Mouse (Mus musculus): Measurements from ENCODE around the gene Slc7a5. TPM values are rescaled to one million over a fixed set of nuclear protein-coding genes. Genes with fewer than 3 reads are reported as not detected.
A peak's percentile ranks its signal among the peaks of the same experiment; 100 is the strongest.

Slc7a5 gene
- polyA plus RNA-seq, 1 experiment = 80.8 TPM

DNA sequence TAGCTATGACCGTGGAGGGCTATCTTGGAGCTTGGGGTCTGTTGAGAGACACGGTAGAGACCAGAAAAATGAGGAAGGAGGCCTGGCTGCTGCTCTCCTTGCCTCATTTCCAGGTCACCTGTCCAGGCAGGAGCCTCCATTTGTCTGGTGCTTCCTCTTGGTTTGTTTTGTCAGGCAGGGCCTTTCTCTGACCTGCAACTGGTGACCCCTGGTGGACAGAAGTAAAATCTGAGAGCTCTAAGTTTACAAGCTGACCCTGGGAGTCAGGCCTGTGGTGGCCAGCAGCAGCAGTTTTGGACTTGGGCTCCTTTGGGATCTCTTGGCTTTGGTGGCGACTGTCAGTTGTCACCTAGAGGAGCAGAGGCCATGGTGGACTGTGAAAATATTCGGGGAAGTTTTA lies 27.0 kb upstream of the Slc7a5 start:
- Histone ChIP-seq H3K4me3 (ENCODE audit: low read depth, low read length) (no peak overlapping the region), H3K27ac (ENCODE audit: insufficient read depth, low read length) (no peak overlapping the region), H3K27me3 (ENCODE audit: control insufficient read depth, insufficient read depth, low read length, poor library complexity, severe bottlenecking) (no peaks in the 10 kb centered on the region), H3K36me3 (ENCODE audit: control insufficient read depth, insufficient read depth, low read length, poor library complexity, severe bottlenecking) (no peaks in the 10 kb centered on the region), H3K4me1 (ENCODE audit: control insufficient read depth, insufficient read depth, low read length) (peaks cover 6% of the 10 kb centered on the region), H3K9me3 (replicated peaks; ENCODE audit: control insufficient read depth, insufficient read depth, low read length, poor library complexity, severe bottlenecking) (no peaks in the 10 kb centered on the region), H3K9ac (ENCODE audit: low read depth, poor library complexity, severe bottlenecking) (peak overlapping the region; percentile 42; the same call in 1 of the 2 replicates)
- peak; percentile 56 for TF ChIP-seq CTCF (IDR thresholded peaks at IDR 0.05; ENCODE audit: low read depth, low read length)
- TF ChIP-seq POLR2A (IDR thresholded peaks at IDR 0.05; ENCODE audit: insufficient read depth, low read length) = no peak

- Histone ChIP-seq H3K4me1 (ENCODE audit: control insufficient read depth, insufficient read depth, low read length) (peaks cover 5% of the 10 kb centered on the region), H3K4me3 (ENCODE audit: low read depth, low read length) (no peak overlapping the region), H3K36me3 (ENCODE audit: control insufficient read depth, insufficient read depth, low read length, poor library complexity, severe bottlenecking) (no peaks in the 10 kb centered on the region), H3K27ac (ENCODE audit: insufficient read depth, low read length) (peak overlapping the region; percentile 47), H3K9me3 (replicated peaks; ENCODE audit: control insufficient read depth, insufficient read depth, low read length, poor library complexity, severe bottlenecking) (no peaks in the 10 kb centered on the region), H3K27me3 (ENCODE audit: control insufficient read depth, insufficient read depth, low read length, poor library complexity, severe bottlenecking) (no peaks in the 10 kb centered on the region), H3K9ac (ENCODE audit: low read depth, poor library complexity, severe bottlenecking) (peak overlapping the region; percentile 28; the same call in 1 of the 2 replicates)
- TF ChIP-seq CTCF (IDR thresholded peaks at IDR 0.05; ENCODE audit: low read depth, low read length) (no peak), POLR2A (IDR thresholded peaks at IDR 0.05; ENCODE audit: insufficient read depth, low read length) (no peak), EP300 (IDR thresholded peaks at IDR 0.05; ENCODE audit: insufficient read depth, low read depth, low read length) (no peak)
Measured at GRCm38 (mm10) chr8:121932668-121933520, 25.4 kb upstream of the Slc7a5 start.

DNA sequence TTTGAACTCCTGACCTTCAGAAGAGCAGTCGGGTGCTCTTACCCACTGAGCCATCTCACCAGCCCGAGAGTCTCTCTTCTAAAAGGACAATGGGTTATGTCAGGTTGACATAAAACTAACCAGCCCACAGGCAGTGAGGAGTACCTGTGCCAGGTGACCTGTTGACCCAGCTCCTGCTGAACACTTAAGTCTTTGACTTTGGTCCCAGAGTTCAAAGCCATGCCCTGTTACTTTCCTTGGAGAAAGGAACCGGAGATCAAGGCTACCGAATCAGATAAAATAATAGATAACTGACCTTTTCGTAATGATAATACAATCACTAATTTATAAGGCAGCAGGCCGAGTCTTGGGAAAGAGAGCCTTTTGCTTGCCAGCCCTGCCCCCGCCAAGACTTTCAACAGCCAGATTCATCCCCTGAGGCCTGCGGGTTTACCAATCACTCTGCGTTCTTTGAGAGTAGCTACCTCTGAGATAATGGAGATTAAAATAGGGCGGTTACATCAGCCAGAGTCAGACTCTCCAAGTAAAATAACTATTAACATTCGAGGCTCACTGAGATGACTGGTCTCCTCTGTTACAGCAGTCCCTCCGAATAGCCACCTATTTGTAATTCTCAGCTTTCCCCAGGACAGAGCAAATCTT lies 24.7 kb upstream of the Slc7a5 start:
- H3K4me1 ChIP-seq (ENCODE audit: control insufficient read depth, insufficient read depth, low read length) = peaks cover 5% of the 10 kb centered on the region
- no peaks in the 10 kb centered on the region for H3K36me3 ChIP-seq (ENCODE audit: control insufficient read depth, insufficient read depth, low read length, poor library complexity, severe bottlenecking)
- no peaks in the 10 kb centered on the region for H3K9me3 ChIP-seq (replicated peaks; ENCODE audit: control insufficient read depth, insufficient read depth, low read length, poor library complexity, severe bottlenecking)
- TF ChIP-seq POLR2A (IDR thresholded peaks at IDR 0.05; ENCODE audit: insufficient read depth, low read length) = no peak
- no peak for TF ChIP-seq CTCF (IDR thresholded peaks at IDR 0.05; ENCODE audit: low read depth, low read length)
- TF ChIP-seq EP300 (IDR thresholded peaks at IDR 0.05; ENCODE audit: insufficient read depth, low read depth, low read length) = no peak
- H3K9ac ChIP-seq (ENCODE audit: low read depth, poor library complexity, severe bottlenecking) = peak overlapping the region; percentile 28; the same call in 1 of the 2 replicates
- no peak overlapping the region for H3K4me3 ChIP-seq (ENCODE audit: low read depth, low read length)
- no peaks in the 10 kb centered on the region for H3K27me3 ChIP-seq (ENCODE audit: control insufficient read depth, insufficient read depth, low read length, poor library complexity, severe bottlenecking)
- H3K27ac ChIP-seq (ENCODE audit: insufficient read depth, low read length) = peak overlapping the region; percentile 47

DNA sequence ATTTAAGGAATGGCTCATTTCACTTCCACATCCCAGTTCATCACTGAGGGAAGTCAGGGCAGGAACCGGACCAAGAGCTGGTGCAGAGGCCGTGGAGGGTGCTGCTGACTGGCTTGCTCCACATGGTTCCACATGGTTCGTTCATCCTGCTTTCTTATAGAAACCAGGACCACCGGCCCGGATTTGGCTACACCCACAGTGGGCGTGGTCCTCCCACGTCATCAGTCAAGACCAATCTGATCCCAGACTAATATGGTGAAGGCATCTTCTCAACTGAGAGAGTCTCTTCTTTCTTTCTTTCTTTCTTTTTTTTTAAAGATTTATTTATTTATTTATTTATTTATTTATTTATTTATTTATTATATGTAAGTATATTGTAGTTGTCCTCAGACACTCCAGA lies 24.1 kb upstream of the Slc7a5 start:
- TF ChIP-seq CTCF (IDR thresholded peaks at IDR 0.05; ENCODE audit: low read depth, low read length) = no peak
- no peak for TF ChIP-seq POLR2A (IDR thresholded peaks at IDR 0.05; ENCODE audit: insufficient read depth, low read length)
- no peak for TF ChIP-seq EP300 (IDR thresholded peaks at IDR 0.05; ENCODE audit: insufficient read depth, low read depth, low read length)
- no peak overlapping the region for H3K27ac ChIP-seq (ENCODE audit: insufficient read depth, low read length)

DNA sequence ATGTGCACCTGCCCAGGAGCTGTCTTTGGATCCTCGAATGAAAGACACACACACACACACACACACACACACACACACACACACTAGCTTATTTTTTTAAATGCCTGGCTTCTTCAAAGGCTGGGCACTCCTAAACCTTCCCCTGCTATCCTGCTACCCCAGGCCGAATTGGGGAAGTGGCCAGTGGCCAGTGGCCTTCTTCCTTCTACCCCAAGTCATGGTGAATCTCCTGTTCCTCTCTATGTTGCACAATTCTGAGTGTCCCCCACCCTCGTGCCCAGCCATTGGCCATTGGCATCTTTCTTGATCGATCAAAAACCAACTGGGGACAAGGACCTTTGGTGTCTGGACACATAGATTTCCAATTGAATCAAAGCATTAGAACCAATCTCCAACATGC lies 22.6 kb upstream of the Slc7a5 start:
- peaks cover 2% of the 10 kb centered on the region for H3K4me1 ChIP-seq (ENCODE audit: control insufficient read depth, insufficient read depth, low read length)
- H3K36me3 ChIP-seq (ENCODE audit: control insufficient read depth, insufficient read depth, low read length, poor library complexity, severe bottlenecking) = no peaks in the 10 kb centered on the region
- H3K27me3 ChIP-seq (ENCODE audit: control insufficient read depth, insufficient read depth, low read length, poor library complexity, severe bottlenecking) = no peaks in the 10 kb centered on the region
- TF ChIP-seq POLR2A (IDR thresholded peaks at IDR 0.05; ENCODE audit: insufficient read depth, low read length) (no peak), EP300 (IDR thresholded peaks at IDR 0.05; ENCODE audit: insufficient read depth, low read depth, low read length) (no peak), CTCF (IDR thresholded peaks at IDR 0.05; ENCODE audit: low read depth, low read length) (no peak)
- H3K9ac ChIP-seq (ENCODE audit: low read depth, poor library complexity, severe bottlenecking) = no peak overlapping the region
- H3K9me3 ChIP-seq (replicated peaks; ENCODE audit: control insufficient read depth, insufficient read depth, low read length, poor library complexity, severe bottlenecking) = no peaks in the 10 kb centered on the region
- H3K27ac ChIP-seq (ENCODE audit: insufficient read depth, low read length) = no peak overlapping the region
- no peak overlapping the region for H3K4me3 ChIP-seq (ENCODE audit: low read depth, low read length)

More for the DNA sequence above, 24.1 kb upstream of the Slc7a5 start:
- Histone ChIP-seq H3K4me3 (ENCODE audit: low read depth, low read length) (no peak overlapping the region), H3K36me3 (ENCODE audit: control insufficient read depth, insufficient read depth, low read length, poor library complexity, severe bottlenecking) (no peaks in the 10 kb centered on the region), H3K9ac (ENCODE audit: low read depth, poor library complexity, severe bottlenecking) (no peak overlapping the region), H3K27me3 (ENCODE audit: control insufficient read depth, insufficient read depth, low read length, poor library complexity, severe bottlenecking) (no peaks in the 10 kb centered on the region), H3K9me3 (replicated peaks; ENCODE audit: control insufficient read depth, insufficient read depth, low read length, poor library complexity, severe bottlenecking) (no peaks in the 10 kb centered on the region), H3K4me1 (ENCODE audit: control insufficient read depth, insufficient read depth, low read length) (peaks cover 3% of the 10 kb centered on the region)

DNA sequence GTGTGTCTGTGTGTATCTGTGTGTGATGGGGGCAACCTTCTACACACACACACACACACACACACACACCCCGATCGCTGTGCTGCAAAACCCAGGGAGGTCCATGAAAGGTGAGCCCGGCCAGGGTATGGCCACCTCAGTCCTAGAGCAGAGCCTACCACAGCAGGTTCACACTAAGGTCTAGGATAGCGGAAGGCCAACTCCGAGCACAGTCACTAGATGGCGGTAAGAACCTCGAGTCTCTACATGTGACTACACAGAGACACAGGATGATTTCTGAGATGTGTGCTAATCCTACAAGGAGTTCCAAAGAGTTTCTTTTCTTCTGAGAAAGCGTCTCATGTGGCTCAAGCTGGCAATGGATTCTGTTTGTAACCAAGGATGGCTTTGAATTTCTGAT lies 19.8 kb upstream of the Slc7a5 start:
- H3K9ac ChIP-seq (ENCODE audit: low read depth, poor library complexity, severe bottlenecking) = no peak overlapping the region
- H3K27ac ChIP-seq (ENCODE audit: insufficient read depth, low read length) = no peak overlapping the region
- H3K9me3 ChIP-seq (replicated peaks; ENCODE audit: control insufficient read depth, insufficient read depth, low read length, poor library complexity, severe bottlenecking) = no peaks in the 10 kb centered on the region
- no peaks in the 10 kb centered on the region for H3K36me3 ChIP-seq (ENCODE audit: control insufficient read depth, insufficient read depth, low read length, poor library complexity, severe bottlenecking)
- peaks cover 2% of the 10 kb centered on the region for H3K4me1 ChIP-seq (ENCODE audit: control insufficient read depth, insufficient read depth, low read length)
- H3K27me3 ChIP-seq (ENCODE audit: control insufficient read depth, insufficient read depth, low read length, poor library complexity, severe bottlenecking) = no peaks in the 10 kb centered on the region
- peak; percentile 66 for TF ChIP-seq CTCF (IDR thresholded peaks at IDR 0.05; ENCODE audit: low read depth, low read length)
- no peak for TF ChIP-seq EP300 (IDR thresholded peaks at IDR 0.05; ENCODE audit: insufficient read depth, low read depth, low read length)
- TF ChIP-seq POLR2A (IDR thresholded peaks at IDR 0.05; ENCODE audit: insufficient read depth, low read length) = no peak
- H3K4me3 ChIP-seq (ENCODE audit: low read depth, low read length) = no peak overlapping the region
